Mouse (Mus musculus): ENCODE measurements around the gene Ankrd63. TPM values are rescaled to one million over a fixed set of nuclear protein-coding genes. Genes with fewer than 3 reads are reported as not detected.

Gene Ankrd63
- polyA plus RNA-seq, 1 experiment from 2014 or later, result 0.16 TPM

GRCm38 (mm10) chr2:118714230-118714629, 10.5 kb upstream of the Ankrd63 start:
- H3K4me3 ChIP-seq, result no peak overlapping the region
- peaks cover 81% of the 10 kb centered on the region for H3K4me1 ChIP-seq
- H3K9me3 ChIP-seq, result no peaks in the 10 kb centered on the region
- H3K27ac ChIP-seq, result 0 out of 2 replicates have a peak overlapping the region, but pooled peaks have one; percentile 0
- 55% methylated on average over 4 of the region's 4 CpGs for WGBS
- H3K36me3 ChIP-seq, result no peaks in the 10 kb centered on the region
- peaks cover 73% of the 10 kb centered on the region for H3K27me3 ChIP-seq (ENCODE audit: insufficient read depth, poor library complexity, severe bottlenecking)
- no peak for DNase-seq (ENCODE audit: low spot score)

GRCm38 (mm10) chr2:118713631-118714030, 9.9 kb upstream of the Ankrd63 start:
- H3K27me3 ChIP-seq (ENCODE audit: insufficient read depth, poor library complexity, severe bottlenecking), result peaks cover 73% of the 10 kb centered on the region
- no peak for DNase-seq (ENCODE audit: low spot score)
- no peak overlapping the region for H3K4me3 ChIP-seq
- H3K36me3 ChIP-seq, result no peaks in the 10 kb centered on the region
- H3K4me1 ChIP-seq, result peaks cover 80% of the 10 kb centered on the region
- H3K27ac ChIP-seq, result no peak overlapping the region
- 85% methylated on average over 6 of the region's 6 CpGs for WGBS
- no peaks in the 10 kb centered on the region for H3K9me3 ChIP-seq

GRCm38 (mm10) chr2:118711038-118711494, 7.3 kb upstream of the Ankrd63 start:
- 1% methylated on average over 36 of the region's 36 CpGs for WGBS
- peak overlapping the region; percentile 72 for H3K27ac ChIP-seq
- peaks cover 96% of the 10 kb centered on the region for H3K27me3 ChIP-seq (ENCODE audit: insufficient read depth, poor library complexity, severe bottlenecking)
- no peaks in the 10 kb centered on the region for H3K9me3 ChIP-seq
- DNase-seq (ENCODE audit: low spot score), result peak; percentile 85
- no peaks in the 10 kb centered on the region for H3K36me3 ChIP-seq
- peak overlapping the region; percentile 52 for H3K4me3 ChIP-seq
- peaks cover 69% of the 10 kb centered on the region for H3K4me1 ChIP-seq

- Histone ChIP-seq H3K36me3 (no peaks in the 10 kb centered on the region), H3K4me1 (peaks cover 66% of the 10 kb centered on the region), H3K4me3 (no peak overlapping the region), H3K9me3 (no peaks in the 10 kb centered on the region), H3K27me3 (ENCODE audit: insufficient read depth, poor library complexity, severe bottlenecking) (peaks cover 98% of the 10 kb centered on the region), H3K27ac (peak overlapping the region; percentile 17; the same call in 1 of the 2 replicates)
- no peak for DNase-seq (ENCODE audit: low spot score)
- 37% methylated on average over 4 of the region's 4 CpGs for WGBS
Observed at GRCm38 (mm10) chr2:118709655-118710221, 6.0 kb upstream of the Ankrd63 start.

- H3K27me3 ChIP-seq (ENCODE audit: insufficient read depth, poor library complexity, severe bottlenecking), result peaks cover 100% of the 10 kb centered on the region
- H3K9me3 ChIP-seq, result no peaks in the 10 kb centered on the region
- 77% methylated on average over 4 of the region's 4 CpGs for whole genome bisulfite sequencing
- no peak overlapping the region for H3K27ac ChIP-seq
- no peak overlapping the region for H3K4me3 ChIP-seq
- peaks cover 73% of the 10 kb centered on the region for H3K4me1 ChIP-seq
- no peak for DNase-seq (ENCODE audit: low spot score)
- no peaks in the 10 kb centered on the region for H3K36me3 ChIP-seq
Observed at GRCm38 (mm10) chr2:118708472-118708871, 4.7 kb upstream of the Ankrd63 start.

- H3K36me3 ChIP-seq, result no peaks in the 10 kb centered on the region
- H3K27me3 ChIP-seq (ENCODE audit: insufficient read depth, poor library complexity, severe bottlenecking), result peaks cover 100% of the 10 kb centered on the region
- peaks cover 75% of the 10 kb centered on the region for H3K4me1 ChIP-seq
- 1% methylated on average over 6 of the region's 6 CpGs for WGBS
- peak overlapping the region; percentile 65; the same call in 1 of the 2 replicates for H3K27ac ChIP-seq
- 0 out of 2 replicates have a peak overlapping the region, but pooled peaks have one; percentile 9 for H3K4me3 ChIP-seq
- no peaks in the 10 kb centered on the region for H3K9me3 ChIP-seq
- no peak for DNase-seq (ENCODE audit: low spot score)
Observed at GRCm38 (mm10) chr2:118706436-118706835, 2.7 kb upstream of the Ankrd63 start.

GRCm38 (mm10) chr2:118702883-118703761, 641 bp downstream of the Ankrd63 start:
- H3K36me3 ChIP-seq, result no peaks in the 10 kb centered on the region
- no peak for DNase-seq (ENCODE audit: low spot score)
- peak overlapping the region; percentile 63 for H3K27ac ChIP-seq
- under 1% methylated on average over 93 of the region's 93 CpGs for WGBS
- peaks cover 99% of the 10 kb centered on the region for H3K27me3 ChIP-seq (ENCODE audit: insufficient read depth, poor library complexity, severe bottlenecking)
- peaks cover 59% of the 10 kb centered on the region for H3K4me1 ChIP-seq
- no peaks in the 10 kb centered on the region for H3K9me3 ChIP-seq
- peak overlapping the region; percentile 61 for H3K4me3 ChIP-seq

GRCm38 (mm10) chr2:118701971-118702882, 1.5 kb downstream of the Ankrd63 start:
- WGBS, result 4% methylated on average over 51 of the region's 51 CpGs

GRCm38 (mm10) chr2:118701161-118701560, 2.6 kb downstream of the Ankrd63 start:
- no peak for DNase-seq (ENCODE audit: low spot score)
- WGBS, result 8% methylated on average over 5 of the region's 5 CpGs
- H3K4me1 ChIP-seq, result peaks cover 62% of the 10 kb centered on the region

More at GRCm38 (mm10) chr2:118701971-118702882, 1.5 kb downstream of the Ankrd63 start:
- DNase-seq (ENCODE audit: low spot score), result no peak
- no peaks in the 10 kb centered on the region for H3K9me3 ChIP-seq
- H3K4me1 ChIP-seq, result peaks cover 62% of the 10 kb centered on the region
- no peaks in the 10 kb centered on the region for H3K36me3 ChIP-seq
- peak overlapping the region; percentile 63 for H3K27ac ChIP-seq
- H3K4me3 ChIP-seq, result peak overlapping the region; percentile 61
- H3K27me3 ChIP-seq (ENCODE audit: insufficient read depth, poor library complexity, severe bottlenecking), result peaks cover 99% of the 10 kb centered on the region

GRCm38 (mm10) chr2:118700179-118701062, 3.3 kb downstream of the Ankrd63 start:
- peak overlapping the region; percentile 9; the same call in 1 of the 2 replicates for H3K27ac ChIP-seq
- H3K9me3 ChIP-seq, result no peaks in the 10 kb centered on the region
- no peaks in the 10 kb centered on the region for H3K36me3 ChIP-seq
- peaks cover 99% of the 10 kb centered on the region for H3K27me3 ChIP-seq (ENCODE audit: insufficient read depth, poor library complexity, severe bottlenecking)
- H3K4me1 ChIP-seq, result peaks cover 61% of the 10 kb centered on the region
- peak overlapping the region; percentile 52 for H3K4me3 ChIP-seq
- peak; percentile 89 for DNase-seq (ENCODE audit: low spot score)
- 2% methylated on average over 32 of the region's 32 CpGs for WGBS

More at GRCm38 (mm10) chr2:118701161-118701560, 2.6 kb downstream of the Ankrd63 start:
- peak overlapping the region; percentile 52 for H3K4me3 ChIP-seq
- H3K27me3 ChIP-seq (ENCODE audit: insufficient read depth, poor library complexity, severe bottlenecking), result peaks cover 99% of the 10 kb centered on the region
- peak overlapping the region; percentile 9; the same call in 1 of the 2 replicates for H3K27ac ChIP-seq
- no peaks in the 10 kb centered on the region for H3K9me3 ChIP-seq
- no peaks in the 10 kb centered on the region for H3K36me3 ChIP-seq

- H3K27me3 ChIP-seq (ENCODE audit: insufficient read depth, poor library complexity, severe bottlenecking), result peaks cover 99% of the 10 kb centered on the region
- H3K36me3 ChIP-seq, result no peaks in the 10 kb centered on the region
- no peak overlapping the region for H3K27ac ChIP-seq
- H3K9me3 ChIP-seq, result no peaks in the 10 kb centered on the region
- H3K4me1 ChIP-seq, result peaks cover 40% of the 10 kb centered on the region
- DNase-seq (ENCODE audit: low spot score), result no peak
- whole genome bisulfite sequencing, result 45% methylated on average over 7 of the region's 7 CpGs
- no peak overlapping the region for H3K4me3 ChIP-seq
Observed at GRCm38 (mm10) chr2:118697955-118698354, 5.8 kb downstream of the Ankrd63 start.
